ENCODE assay signal across 8 mouse cellular contexts in the genomic region with DNA sequence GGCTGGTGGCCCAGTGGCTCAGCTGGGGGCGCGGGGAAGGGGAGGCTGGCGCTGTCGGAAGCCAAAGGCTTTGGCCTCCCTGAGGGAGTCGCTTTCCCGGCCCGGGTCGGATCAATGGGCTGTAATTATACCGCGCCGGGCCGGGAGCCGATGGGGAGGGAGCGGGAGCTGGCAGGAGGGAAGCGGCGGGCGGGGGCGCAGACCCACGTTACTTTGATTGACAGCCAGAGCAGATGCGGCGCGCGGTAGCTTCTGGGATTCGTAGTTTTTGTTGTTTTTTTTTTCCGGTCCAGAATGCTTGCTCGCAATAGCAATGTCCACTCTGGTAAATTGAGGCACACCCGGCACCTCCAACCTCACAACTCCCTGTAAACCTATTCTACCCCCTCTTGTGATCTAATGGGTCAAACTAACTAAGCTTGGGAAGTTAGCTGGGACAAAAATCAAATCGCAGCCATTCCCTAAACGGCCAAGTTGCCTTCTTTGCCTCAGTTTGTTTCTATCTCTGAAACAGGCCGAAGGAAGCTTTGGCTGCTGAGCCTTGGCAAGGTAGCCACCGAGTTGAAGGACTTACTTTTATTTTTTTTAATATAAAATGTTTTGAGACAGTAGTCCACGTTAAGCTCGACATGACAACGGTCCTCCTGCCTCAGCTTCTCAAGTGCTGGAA. TPM values are rescaled to one million over a fixed set of nuclear protein-coding genes. Genes with fewer than 3 reads are reported as not detected.
DNase-seq lines count a peak whose midpoint lies in the region; ATAC-seq and TF ChIP-seq lines count a peak whose summit lies in the region.

No protein-coding gene starts in this region.

- peak overlapping the region; percentile 17; the same call in 1 of the 2 replicates for H3K9ac ChIP-seq in forebrain, embryonic 14.5 days (ENCODE audit: low read length)
- peak overlapping the region; percentile 62 for H3K9ac ChIP-seq in liver, embryonic 16.5 days (ENCODE audit: low read depth, low read length)
- H3K9ac ChIP-seq in neural tube, embryonic 12.5 days: no peak overlapping the region
- H3K9ac ChIP-seq in stomach, postnatal 0 days (ENCODE audit: low read length): peak overlapping the region; percentile 31

- peaks cover 24% of the 10 kb centered on the region for H3K27me3 ChIP-seq in forebrain, embryonic 14.5 days (replicated peaks; ENCODE audit: control insufficient read depth, insufficient read depth, low read length)
- peaks cover 24% of the 10 kb centered on the region for H3K27me3 ChIP-seq in liver, embryonic 16.5 days (ENCODE audit: control insufficient read depth, insufficient read depth, low read depth, low read length)
- H3K27me3 ChIP-seq in neural tube, embryonic 12.5 days (replicated peaks): peaks cover 57% of the 10 kb centered on the region
- no peaks in the 10 kb centered on the region for H3K27me3 ChIP-seq in stomach, postnatal 0 days (ENCODE audit: control insufficient read depth, insufficient read depth, low read length)

- H3K36me3 ChIP-seq in forebrain, embryonic 14.5 days (ENCODE audit: control insufficient read depth, insufficient read depth, low read length): peaks cover 10% of the 10 kb centered on the region
- no peaks in the 10 kb centered on the region; the same call in 1 of the 2 replicates for H3K36me3 ChIP-seq in liver, embryonic 16.5 days (ENCODE audit: control insufficient read depth, insufficient read depth)
- H3K36me3 ChIP-seq in neural tube, embryonic 12.5 days: peaks cover 6% of the 10 kb centered on the region; the same call in 1 of the 2 replicates
- H3K36me3 ChIP-seq in stomach, postnatal 0 days (ENCODE audit: control insufficient read depth, insufficient read depth, low read length): peaks cover 3% of the 10 kb centered on the region

- intact Hi-C loops in heart, postnatal 14 days (cut with DNase I): no loop called here

- DNase-seq in ES-CJ7 (ENCODE audit: low read depth, low spot score): peak; percentile 91
- DNase-seq in cerebellum, adult 11 months: peak; percentile 96
- peak; percentile 98 for DNase-seq in forebrain, embryonic 14.5 days (ENCODE audit: low spot score)
- peak; percentile 93 to 95 for DNase-seq in heart, postnatal 14 days
- peak; percentile 63 for DNase-seq in large intestine, adult 2 months (ENCODE audit: low read depth, low spot score)
- DNase-seq in stomach, postnatal 0 days (ENCODE audit: low spot score): peak; percentile 93

- H3K27ac ChIP-seq in forebrain, embryonic 14.5 days (ENCODE audit: low read depth, low read length): peak overlapping the region; percentile 85
- peak overlapping the region; percentile 68 for H3K27ac ChIP-seq in liver, embryonic 16.5 days (ENCODE audit: low read length)
- H3K27ac ChIP-seq in neural tube, embryonic 12.5 days: peak overlapping the region; percentile 43; the same call in 1 of the 2 replicates
- H3K27ac ChIP-seq in stomach, postnatal 0 days (replicated peaks): peak overlapping the region; percentile 56

- peak; percentile 34; the same call in 1 of the 2 replicates for TF ChIP-seq CTCF in stomach, postnatal 0 days (IDR thresholded peaks at IDR 0.05; ENCODE audit: low read depth)

- peak overlapping the region; percentile 85 for H3K4me2 ChIP-seq in forebrain, embryonic 14.5 days (ENCODE audit: low read length)
- peak overlapping the region; percentile 94 for H3K4me2 ChIP-seq in liver, embryonic 16.5 days (ENCODE audit: low read depth, low read length)
- H3K4me2 ChIP-seq in neural tube, embryonic 12.5 days (replicated peaks): peak overlapping the region; percentile 71
- H3K4me2 ChIP-seq in stomach, postnatal 0 days (replicated peaks; ENCODE audit: low read depth): peak overlapping the region; percentile 69

- under 1% methylated on average over 34 of the region's 34 CpGs for WGBS in forebrain, embryonic 14.5 days
- under 1% methylated on average over 34 of the region's 34 CpGs for WGBS in large intestine, adult 2 months
- WGBS in liver, embryonic 16.5 days (ENCODE audit: insufficient replicate concordance): under 1% methylated on average over 34 of the region's 34 CpGs
- under 1% methylated on average over 33 of the region's 34 CpGs for WGBS in neural tube, embryonic 12.5 days
- WGBS in stomach, postnatal 0 days: under 1% methylated on average over 30 of the region's 34 CpGs

- H3K4me3 ChIP-seq in forebrain, embryonic 14.5 days (ENCODE audit: low read depth, low read length): peak overlapping the region; percentile 34
- H3K4me3 ChIP-seq in liver, embryonic 16.5 days (ENCODE audit: low read depth, low read length): peak overlapping the region; percentile 71
- peak overlapping the region; percentile 33 for H3K4me3 ChIP-seq in neural tube, embryonic 12.5 days
- H3K4me3 ChIP-seq in stomach, postnatal 0 days (ENCODE audit: low read depth, low read length): peak overlapping the region; percentile 38

- ATAC-seq in forebrain, embryonic 14.5 days: peak; percentile 73
- ATAC-seq in liver, embryonic 16.5 days (ENCODE audit: low read depth): peak; percentile 53
- peak; percentile 70 for ATAC-seq in neural tube, embryonic 12.5 days (ENCODE audit: low FRiP score, low read depth)
- peak; percentile 61 for ATAC-seq in stomach, postnatal 0 days (ENCODE audit: low FRiP score, low TSS enrichment)

- H3K9me3 ChIP-seq in forebrain, embryonic 14.5 days (replicated peaks; ENCODE audit: control insufficient read depth, low read length): no peaks in the 10 kb centered on the region
- no peaks in the 10 kb centered on the region for H3K9me3 ChIP-seq in liver, embryonic 16.5 days (replicated peaks; ENCODE audit: control insufficient read depth, low read length)
- H3K9me3 ChIP-seq in neural tube, embryonic 12.5 days: no peaks in the 10 kb centered on the region
- H3K9me3 ChIP-seq in stomach, postnatal 0 days (ENCODE audit: control insufficient read depth, low read length): no peaks in the 10 kb centered on the region

- no peak for TF ChIP-seq EP300 in stomach, postnatal 0 days (optimal IDR thresholded peaks at IDR 0.05)

- peaks cover 39% of the 10 kb centered on the region for H3K4me1 ChIP-seq in forebrain, embryonic 14.5 days (ENCODE audit: control insufficient read depth, insufficient read depth, low read length)
- H3K4me1 ChIP-seq in liver, embryonic 16.5 days (ENCODE audit: control insufficient read depth, low read depth, low read length): peaks cover 60% of the 10 kb centered on the region
- H3K4me1 ChIP-seq in neural tube, embryonic 12.5 days: peaks cover 59% of the 10 kb centered on the region
- peaks cover 19% of the 10 kb centered on the region for H3K4me1 ChIP-seq in stomach, postnatal 0 days (replicated peaks; ENCODE audit: control insufficient read depth, insufficient read depth)

RNA-seq across cellular contexts. Expression of a gene that starts 3.4 kb away (rescaled TPM):
- 12.0 and 17.2 TPM in 2 replicates for polyA plus RNA-seq in forebrain, embryonic 14.5 days (2014; fragmentation: Nextera tagmentation; extraction: Ambion mirVana)
- total RNA-seq in heart, postnatal 14 days (2021): 10 to 100 TPM in 1 of 2 experiments, 1 to 10 TPM in 1; 9.4 to 11.2 TPM
- polyA plus RNA-seq in large intestine, adult 2 months (2012; rRNA removed): 11.3 and 13.5 TPM in 2 replicates
- 1.8 and 2.7 TPM in 2 replicates for polyA plus RNA-seq in liver, embryonic 16.5 days (2015; fragmentation: Nextera tagmentation; extraction: Ambion mirVana)
- polyA plus RNA-seq in neural tube, embryonic 12.5 days (2016; fragmentation: Nextera tagmentation; extraction: Ambion mirVana): 18.1 and 19.6 TPM in 2 replicates
- polyA plus RNA-seq in stomach, postnatal 0 days (2015; fragmentation: Nextera tagmentation; extraction: Ambion mirVana): 4.8 and 6.9 TPM in 2 replicates

RNA-seq across cellular contexts. Expression of a gene that starts 11.7 kb away (rescaled TPM):
- 415 and 532 TPM in 2 replicates for polyA plus RNA-seq in forebrain, embryonic 14.5 days (2014; fragmentation: Nextera tagmentation; extraction: Ambion mirVana)
- total RNA-seq in heart, postnatal 14 days (2021): 100 to 1,000 TPM; 900 to 948 TPM
- 1,252 and 1,560 TPM in 2 replicates for polyA plus RNA-seq in large intestine, adult 2 months (2012; rRNA removed)
- polyA plus RNA-seq in liver, embryonic 16.5 days (2015; fragmentation: Nextera tagmentation; extraction: Ambion mirVana): 131 and 141 TPM in 2 replicates
- polyA plus RNA-seq in neural tube, embryonic 12.5 days (2016; fragmentation: Nextera tagmentation; extraction: Ambion mirVana): 547 and 569 TPM in 2 replicates
- 429 and 495 TPM in 2 replicates for polyA plus RNA-seq in stomach, postnatal 0 days (2015; fragmentation: Nextera tagmentation; extraction: Ambion mirVana)

RNA-seq across cellular contexts. Expression of a gene that starts 26.0 kb away (rescaled TPM):
- polyA plus RNA-seq in forebrain, embryonic 14.5 days (2014; fragmentation: Nextera tagmentation; extraction: Ambion mirVana): 97.6 and 98.9 TPM in 2 replicates
- total RNA-seq in heart, postnatal 14 days (2021): 10 to 100 TPM; 50.6 to 51.6 TPM
- polyA plus RNA-seq in large intestine, adult 2 months (2012; rRNA removed): 402 and 684 TPM in 2 replicates
- 20.0 and 24.3 TPM in 2 replicates for polyA plus RNA-seq in liver, embryonic 16.5 days (2015; fragmentation: Nextera tagmentation; extraction: Ambion mirVana)
- polyA plus RNA-seq in neural tube, embryonic 12.5 days (2016; fragmentation: Nextera tagmentation; extraction: Ambion mirVana): 77.6 and 78.3 TPM in 2 replicates
- polyA plus RNA-seq in stomach, postnatal 0 days (2015; fragmentation: Nextera tagmentation; extraction: Ambion mirVana): 62.5 and 70.7 TPM in 2 replicates

RNA-seq across cellular contexts. Expression of a gene that starts 29.9 kb away (rescaled TPM):
- polyA plus RNA-seq in forebrain, embryonic 14.5 days (2014; fragmentation: Nextera tagmentation; extraction: Ambion mirVana): 2.4 and 2.5 TPM in 2 replicates
- 10 to 100 TPM in 1 of 2 experiments, 1 to 10 TPM in 1; 8.0 to 10.2 TPM for total RNA-seq in heart, postnatal 14 days (2021)
- 7.3 and 8.8 TPM in 2 replicates for polyA plus RNA-seq in large intestine, adult 2 months (2012; rRNA removed)
- polyA plus RNA-seq in liver, embryonic 16.5 days (2015; fragmentation: Nextera tagmentation; extraction: Ambion mirVana): 3.5 and 4.5 TPM in 2 replicates
- 6.4 and 7.3 TPM in 2 replicates for polyA plus RNA-seq in neural tube, embryonic 12.5 days (2016; fragmentation: Nextera tagmentation; extraction: Ambion mirVana)
- polyA plus RNA-seq in stomach, postnatal 0 days (2015; fragmentation: Nextera tagmentation; extraction: Ambion mirVana): 7.6 and 8.9 TPM in 2 replicates

RNA-seq across cellular contexts. Expression of a gene that starts 35.1 kb away (rescaled TPM):
- polyA plus RNA-seq in forebrain, embryonic 14.5 days (2014; fragmentation: Nextera tagmentation; extraction: Ambion mirVana): 0.81 and 1.0 TPM in 2 replicates
- total RNA-seq in heart, postnatal 14 days (2021): 1 to 10 TPM; 1.8 to 2.2 TPM
- polyA plus RNA-seq in large intestine, adult 2 months (2012; rRNA removed): 1.1 and 1.4 TPM in 2 replicates
- polyA plus RNA-seq in liver, embryonic 16.5 days (2015; fragmentation: Nextera tagmentation; extraction: Ambion mirVana): 0.35 and 0.36 TPM in 2 replicates
- 1.4 and 2.3 TPM in 2 replicates for polyA plus RNA-seq in neural tube, embryonic 12.5 days (2016; fragmentation: Nextera tagmentation; extraction: Ambion mirVana)
- 0.24 and 0.35 TPM in 2 replicates for polyA plus RNA-seq in stomach, postnatal 0 days (2015; fragmentation: Nextera tagmentation; extraction: Ambion mirVana)

Comparison
In these comparisons a context has a peak if more than half of its experiments do, and no peak if none do; other contexts are left out.
1. Peak in every context shown above with its lines: DNase-seq, ATAC-seq, H3K4me3 ChIP-seq and H3K27ac ChIP-seq.